Mouse (Mus musculus): ENCODE results near the gene Ppp1cb. TPM values are rescaled to one million over a fixed set of nuclear protein-coding genes. Genes with fewer than 3 reads are reported as not detected.

Ppp1cb gene
- total RNA-seq (2023): 100 to 1,000 TPM; 200 to 203 TPM

DNA sequence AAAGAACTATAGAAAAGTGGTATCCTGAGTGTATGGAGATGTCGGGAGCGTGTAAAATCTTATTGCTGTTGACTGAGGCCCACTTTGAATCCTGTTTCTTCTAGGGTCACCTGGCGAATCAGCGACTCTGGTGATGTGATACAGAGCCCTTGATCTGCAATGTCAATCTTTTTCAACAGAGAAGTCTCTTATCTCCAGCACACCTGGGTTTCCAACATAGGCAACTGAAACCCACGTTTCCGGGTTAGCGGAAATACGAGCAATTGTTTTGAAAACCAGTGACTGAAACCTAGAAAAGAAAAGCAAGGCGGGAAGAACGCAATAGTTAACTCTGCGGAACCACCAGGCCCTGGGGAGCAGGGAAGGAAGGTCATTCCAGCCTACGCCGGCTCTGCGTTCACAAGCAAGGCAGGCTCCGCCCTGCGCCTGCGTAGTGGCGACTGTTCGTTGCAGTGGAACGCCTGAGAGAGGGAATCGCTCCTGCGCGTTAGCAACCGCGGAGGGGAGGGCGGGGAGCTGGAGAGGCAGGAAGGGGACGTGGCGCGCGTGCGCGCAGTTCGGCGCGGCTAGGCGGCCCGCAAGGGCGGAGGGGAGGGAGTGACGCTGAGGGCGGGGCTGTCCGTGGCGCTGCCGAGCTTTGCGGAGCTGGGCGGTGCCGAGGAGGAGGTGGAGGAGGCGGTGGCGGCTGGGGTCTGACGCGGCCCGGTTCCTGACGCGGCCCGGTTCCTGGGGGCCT lies at the start of gene Ppp1cb:
Gene Ppp1cb, plus strand, starts transcription at position 436 of the 736 bp plus-strand sequence.

Other genes starting within 250 kb of the Ppp1cb start
- gene Plb1, start 226.1 kb upstream of the Ppp1cb start, total RNA-seq (2023): not detected
- gene Yes1, start 152.3 kb downstream of the Ppp1cb start, total RNA-seq (2023): 1 to 10 TPM; 2.4 to 4.1 TPM